Mouse (Mus musculus) cerebellum, postnatal 10 days (tissue): ENCODE data around the gene Pemt.

Experiments used
- DNase-seq, 2 experiments: peaks; one replicate each; pipeline ENCODE4 v3.0.0; 2021; ENCODE audit warnings: mixed read lengths in 2 of 2

The Pemt gene

DNA sequence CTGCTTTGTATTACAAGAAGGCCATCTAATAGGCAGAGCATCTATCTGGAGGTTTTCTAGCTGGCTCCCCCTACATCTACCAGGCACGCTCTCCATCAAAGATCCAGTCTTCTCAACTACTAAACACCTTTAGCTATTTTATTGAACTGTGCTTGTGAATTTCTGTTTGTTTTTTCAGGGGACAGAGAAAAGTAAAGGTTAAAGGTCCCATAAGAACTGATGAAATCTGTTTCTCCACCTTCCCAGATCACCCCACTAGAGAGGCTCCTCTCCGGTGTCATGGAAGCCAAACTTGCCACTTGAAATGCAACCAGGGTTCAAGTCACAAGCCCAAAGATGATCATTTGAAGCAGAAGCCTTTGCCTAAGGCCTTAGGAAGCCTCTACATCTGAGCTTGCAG is 2.6 kb upstream of the Pemt start:
- no peak for DNase-seq

DNA sequence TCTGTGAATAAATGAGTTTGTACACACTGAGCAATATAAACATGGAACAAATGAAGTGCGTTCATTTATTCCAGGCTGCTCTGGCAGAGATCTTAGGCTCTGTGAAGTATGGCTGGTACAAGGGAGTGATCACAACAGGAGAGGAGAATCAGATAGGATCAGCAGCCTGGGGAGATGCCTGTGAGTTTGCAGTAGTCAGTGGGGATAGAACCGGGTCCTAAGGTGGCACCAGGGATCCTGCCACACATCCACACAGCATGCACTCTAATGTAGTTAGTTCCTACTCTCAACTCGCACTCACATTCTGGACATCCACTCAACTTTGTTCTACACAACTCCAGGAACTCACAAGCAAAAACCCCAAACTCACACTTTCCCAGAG is 622 bp downstream of the Pemt start:
- no peak for DNase-seq

DNA sequence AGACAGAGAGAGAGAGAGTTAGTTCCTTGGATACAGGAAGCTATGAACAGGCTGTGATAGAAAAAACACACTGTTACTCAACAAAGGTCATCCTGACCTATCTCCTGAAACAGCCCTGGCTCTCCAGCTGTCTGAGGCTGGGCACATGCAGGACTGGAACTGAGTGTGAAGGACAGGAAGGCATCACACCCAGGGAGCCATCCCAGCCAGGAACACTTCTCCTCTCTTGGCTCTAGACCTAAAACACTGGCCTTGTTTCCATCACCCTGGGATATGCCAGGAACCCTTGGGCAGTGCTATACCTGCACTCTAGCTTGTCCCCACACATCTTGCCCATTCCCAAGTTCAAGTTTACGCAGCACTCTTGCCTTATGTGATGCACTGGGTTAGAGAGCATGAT is 1.5 kb downstream of the Pemt start:
- no peak for DNase-seq

DNA sequence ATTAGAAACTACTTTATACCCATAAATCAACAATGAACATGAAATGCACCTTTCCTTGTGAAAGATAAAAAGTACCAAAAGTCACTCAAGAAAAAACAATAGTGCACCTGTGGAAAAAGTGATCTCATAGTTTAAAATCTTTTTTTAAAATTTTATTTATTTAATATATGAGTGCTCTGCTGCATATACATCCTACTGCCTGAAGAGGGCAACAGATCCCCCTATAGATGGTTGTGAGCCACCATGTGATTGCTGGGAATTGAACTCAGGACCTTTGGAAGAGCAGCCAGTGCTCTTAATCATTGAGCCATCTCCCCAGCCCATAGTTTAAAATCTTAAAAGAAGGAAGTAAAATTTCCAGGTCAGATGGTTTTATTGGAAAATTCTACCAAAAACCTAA is 4.0 kb downstream of the Pemt start:
- DNase-seq, result no peak

DNA sequence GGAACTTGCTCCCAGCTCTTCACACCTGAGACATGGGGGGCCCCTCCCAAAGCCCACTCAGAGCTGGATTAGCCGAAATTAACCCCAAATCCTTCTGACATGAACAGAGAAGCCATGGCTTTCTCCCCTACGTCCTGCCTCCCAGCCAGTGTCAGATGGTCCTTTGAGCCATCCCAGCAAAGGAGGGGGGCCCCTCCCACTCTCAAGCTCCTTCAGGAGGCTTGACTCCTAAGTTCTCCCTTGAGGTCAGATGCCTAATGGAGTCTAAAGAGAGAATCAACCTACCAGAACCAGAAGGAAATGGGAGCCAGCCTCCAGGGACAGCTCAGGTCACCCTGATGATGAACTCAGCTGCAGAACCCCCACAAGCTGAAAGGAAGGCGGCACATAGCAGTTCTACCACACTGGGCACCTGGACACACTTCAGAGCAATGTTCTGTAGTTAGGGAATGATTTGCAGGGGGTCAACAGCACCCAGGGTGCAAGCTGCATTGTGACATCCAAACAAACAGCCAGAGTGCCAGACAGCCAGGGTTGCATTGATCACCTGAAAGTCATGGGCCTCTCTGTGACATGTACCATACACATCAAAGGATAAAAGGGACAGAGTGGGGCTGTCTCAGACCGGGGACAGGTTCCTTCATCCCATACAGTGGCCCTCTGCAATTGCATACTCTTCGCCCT is 9.6 kb downstream of the Pemt start:
- no peak for DNase-seq

DNA sequence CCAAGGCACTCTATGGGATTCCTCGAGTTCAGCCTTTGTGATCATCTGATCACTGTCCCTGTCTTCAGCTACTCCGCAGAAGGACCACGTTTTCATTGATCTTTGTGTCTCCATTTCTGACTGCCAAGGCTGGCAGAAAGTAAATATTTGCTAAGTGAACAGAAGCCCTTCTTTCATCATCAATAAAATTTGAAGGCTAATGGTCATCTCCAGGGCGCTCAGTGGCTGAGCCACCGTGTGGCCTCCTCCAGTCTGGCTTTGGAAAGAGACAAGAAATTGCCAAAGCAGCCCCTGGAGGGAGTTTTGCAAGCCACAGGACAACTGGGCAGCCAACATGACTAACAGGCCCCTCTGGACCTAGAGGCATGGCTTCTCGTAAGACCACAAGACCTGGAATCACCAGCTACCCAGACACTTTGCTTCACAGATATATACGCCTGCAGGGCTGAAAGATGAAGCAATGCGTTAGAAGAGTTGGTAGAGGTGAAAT is 11.3 kb downstream of the Pemt start:
- DNase-seq, result no peak

DNA sequence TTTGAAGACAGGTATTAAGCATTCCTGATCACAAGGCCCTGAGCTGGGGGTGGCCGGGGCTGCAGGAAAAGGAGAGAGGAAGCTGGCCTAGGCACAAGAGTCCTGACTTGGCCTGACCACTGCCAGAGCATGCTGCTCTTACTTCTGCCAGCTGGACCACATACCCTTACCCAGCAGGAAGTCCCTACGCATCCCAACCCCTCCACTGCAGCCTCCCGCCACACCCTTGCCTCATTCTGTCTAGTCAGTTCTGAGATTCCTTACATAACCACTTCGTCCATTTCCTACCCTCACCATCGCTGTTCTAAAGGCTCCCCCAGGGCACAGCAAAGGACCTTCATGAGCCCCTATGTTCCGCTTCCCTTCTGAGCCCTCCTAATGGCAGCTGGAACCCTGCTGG is 12.0 kb downstream of the Pemt start:
- DNase-seq, result peak; percentile 56 to 65

DNA sequence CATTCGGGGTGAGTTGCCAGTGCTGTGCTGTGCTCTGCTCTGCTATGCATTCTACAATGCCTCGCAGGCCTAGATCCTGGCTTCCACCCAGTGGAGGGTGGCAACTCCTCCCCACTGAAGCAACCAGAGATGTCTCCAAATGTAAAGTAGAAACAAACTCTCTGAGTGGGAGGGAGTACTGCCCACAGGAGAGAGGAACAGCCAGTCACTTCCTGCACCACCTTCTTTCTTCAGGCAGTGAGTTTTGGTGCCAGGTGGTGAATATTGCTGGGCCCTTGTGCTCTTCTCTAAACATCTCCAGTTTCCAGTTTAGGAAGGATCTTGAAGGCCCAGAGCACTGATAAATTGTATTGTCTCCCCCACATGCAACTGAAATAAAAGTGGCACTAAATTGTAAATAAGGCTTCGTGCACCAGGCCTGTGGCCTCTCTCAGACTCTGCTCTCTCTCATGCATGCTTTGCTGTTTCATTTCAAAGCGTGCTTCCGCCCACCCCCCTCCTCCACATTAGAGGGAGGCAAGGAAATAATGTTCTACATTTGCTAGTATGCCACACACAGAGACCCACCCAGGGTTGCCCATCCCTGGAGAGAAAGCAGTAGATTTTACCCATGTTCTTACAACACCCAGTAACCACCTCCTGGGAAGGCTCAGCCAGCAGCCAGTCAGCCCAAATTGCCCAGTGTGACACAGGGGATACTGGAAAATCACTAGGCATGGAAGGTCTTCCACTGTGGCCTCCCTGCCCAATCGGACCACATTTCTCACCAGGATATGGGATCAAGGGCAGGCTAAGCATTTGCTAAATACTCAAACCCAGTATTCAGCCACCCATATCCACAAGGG is 13.5 kb downstream of the Pemt start:
- DNase-seq, result no peak

DNA sequence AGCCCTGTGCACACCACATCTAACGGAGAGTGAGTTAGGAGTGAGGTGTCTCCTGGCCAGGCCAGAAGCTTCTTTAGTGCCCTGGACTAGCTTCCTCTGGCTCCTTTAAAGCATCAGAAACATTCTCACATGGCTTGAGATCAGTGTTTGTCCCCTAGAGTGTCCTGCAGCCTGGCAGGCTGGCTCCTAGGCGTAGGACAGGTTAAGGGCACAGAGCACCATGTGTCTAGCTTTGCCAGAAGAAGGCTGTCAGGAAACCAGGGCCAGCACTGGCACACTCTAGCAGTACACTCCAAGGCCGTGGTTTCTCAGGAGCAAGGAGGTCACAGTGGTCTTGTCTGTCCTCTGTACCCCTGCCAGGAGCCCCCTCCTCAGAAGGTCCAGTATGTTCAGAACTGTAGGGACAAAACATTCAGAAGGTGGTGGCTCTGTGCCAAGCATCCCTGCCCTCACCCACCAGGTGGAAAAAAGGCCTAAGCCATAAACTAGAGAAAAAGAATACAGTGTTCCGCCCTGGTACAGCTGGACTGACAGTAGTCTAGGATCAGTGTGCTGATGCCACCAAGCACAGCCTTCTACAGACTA is 15.4 kb downstream of the Pemt start:
- DNase-seq, result peak; percentile 52 to 56

DNA sequence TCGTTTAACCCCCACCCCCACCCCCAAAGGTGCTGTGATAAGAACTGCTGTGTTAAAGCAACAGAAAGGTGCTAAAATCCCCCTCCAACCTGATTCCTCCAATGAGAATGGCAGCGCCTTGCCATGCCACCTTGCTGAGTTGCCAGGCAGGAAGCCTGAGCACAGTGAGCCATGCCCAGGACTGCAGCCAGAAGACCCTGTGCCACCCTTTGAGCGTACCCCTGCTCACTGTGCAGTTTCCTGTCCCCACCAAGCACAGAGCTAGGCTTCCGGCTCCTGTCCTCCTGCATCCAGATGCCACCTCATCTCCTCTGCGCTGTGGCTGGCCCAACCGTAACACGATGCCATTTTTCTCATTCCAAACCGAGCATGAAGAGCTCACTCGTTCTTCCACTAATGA is 16.3 kb downstream of the Pemt start:
- peak; percentile 56 to 60 for DNase-seq

DNA sequence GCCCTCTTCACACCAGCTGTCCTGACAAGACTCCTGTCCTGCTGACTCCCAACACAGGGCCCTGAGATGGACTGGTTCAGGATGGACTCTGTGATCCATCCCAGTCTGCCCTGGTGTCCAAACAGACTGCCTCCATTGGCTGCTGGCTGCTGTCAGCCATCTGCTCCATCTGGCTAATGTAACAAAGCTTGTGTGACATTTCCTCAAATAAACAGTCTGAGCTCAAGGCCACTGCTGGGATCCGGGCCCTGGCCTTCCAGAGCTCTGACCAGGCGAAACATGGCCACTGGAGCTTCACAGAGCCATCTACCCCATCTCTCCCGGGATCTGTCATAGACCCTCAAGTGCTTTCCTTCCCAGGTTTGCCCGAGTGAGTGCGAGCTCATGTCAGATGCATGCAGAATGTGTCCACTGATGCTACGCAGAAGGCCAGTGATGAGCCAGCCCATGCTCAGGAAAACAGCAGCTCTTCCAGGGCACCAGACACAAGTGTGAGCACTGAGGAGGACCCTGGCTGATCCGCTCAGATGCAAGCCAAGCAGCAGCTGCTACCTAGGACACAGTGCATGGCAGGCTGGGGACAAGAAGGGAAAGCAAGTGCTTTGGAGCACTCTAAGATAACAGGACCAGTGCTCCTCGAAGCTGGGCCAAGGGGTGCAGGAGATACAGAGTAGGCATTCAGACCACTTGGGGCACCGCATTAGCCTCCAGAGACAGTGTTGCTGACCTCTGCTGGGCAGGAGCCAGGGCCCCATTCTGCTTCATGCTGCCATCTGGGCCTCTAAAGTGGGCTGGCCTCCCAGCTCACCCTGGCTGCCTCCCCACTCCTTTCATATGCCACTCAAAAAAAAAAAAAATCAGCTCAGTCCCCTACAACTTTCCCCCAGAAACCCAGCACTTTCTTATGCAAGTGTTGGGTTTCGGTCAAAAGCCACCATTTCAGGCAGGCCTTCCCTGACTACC is 18.1 kb downstream of the Pemt start:
- DNase-seq, result peak; percentile 86 to 91

DNA sequence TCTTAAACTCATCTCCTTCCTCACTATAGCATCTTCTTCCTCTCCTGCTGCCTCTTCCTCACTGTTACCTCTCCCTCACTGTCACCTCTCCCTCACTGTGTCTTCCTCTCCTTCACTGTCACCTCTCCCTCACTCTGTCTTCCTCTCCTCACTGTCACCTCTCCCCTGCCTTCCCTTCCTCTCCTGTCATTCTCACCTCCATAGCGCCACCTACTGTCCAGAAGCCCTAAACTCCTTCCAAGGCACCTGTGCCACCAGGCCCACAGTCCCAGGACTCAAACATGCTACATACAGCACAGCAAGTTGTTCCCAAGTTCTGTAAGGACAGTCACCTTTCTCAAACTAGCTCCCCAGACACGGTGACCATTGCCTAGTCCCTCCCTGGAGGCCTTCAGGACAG is 19.0 kb downstream of the Pemt start:
- peak; percentile 93 to 96 for DNase-seq

DNA sequence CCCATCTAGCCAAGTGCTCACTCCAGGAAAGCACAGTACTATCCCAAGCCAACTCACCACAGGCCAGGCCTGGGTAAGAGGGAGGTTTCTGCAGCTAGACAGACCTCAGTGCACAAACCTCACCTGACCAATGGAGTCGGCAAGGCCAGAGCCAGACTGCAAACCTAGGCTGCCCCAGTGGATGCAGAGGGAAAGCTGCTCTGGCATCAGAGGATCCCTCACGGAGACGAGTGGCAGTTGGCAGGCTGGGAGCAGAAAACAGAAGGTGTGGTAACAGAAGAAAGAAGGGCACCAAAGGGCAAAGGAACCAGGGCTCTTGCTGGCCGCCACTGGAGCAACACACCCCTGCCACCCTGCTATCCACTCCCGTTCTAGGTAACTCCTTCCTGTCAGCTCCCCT is 20.1 kb downstream of the Pemt start:
- DNase-seq, result peak; percentile 54 to 56

DNA sequence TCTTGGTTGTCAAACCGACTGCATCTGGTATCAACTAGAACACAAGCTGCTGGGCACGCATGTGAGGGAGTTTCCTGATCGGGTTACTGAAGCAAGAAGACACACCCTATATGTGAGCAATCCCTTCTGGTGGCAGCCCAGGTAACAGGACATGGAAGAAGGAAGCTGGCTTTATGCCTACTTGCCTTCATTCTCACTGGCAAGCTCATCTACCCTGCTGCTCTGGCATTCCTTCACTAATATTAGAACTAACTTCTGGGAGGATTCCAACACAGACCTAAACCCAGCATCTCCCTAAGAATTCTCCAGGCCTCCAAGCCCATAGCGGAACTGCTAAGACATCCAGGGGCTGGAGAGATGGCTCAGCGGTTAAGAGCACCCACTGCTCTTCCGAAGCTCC is 25.1 kb downstream of the Pemt start:
- peak; percentile 54 to 67 for DNase-seq

DNA sequence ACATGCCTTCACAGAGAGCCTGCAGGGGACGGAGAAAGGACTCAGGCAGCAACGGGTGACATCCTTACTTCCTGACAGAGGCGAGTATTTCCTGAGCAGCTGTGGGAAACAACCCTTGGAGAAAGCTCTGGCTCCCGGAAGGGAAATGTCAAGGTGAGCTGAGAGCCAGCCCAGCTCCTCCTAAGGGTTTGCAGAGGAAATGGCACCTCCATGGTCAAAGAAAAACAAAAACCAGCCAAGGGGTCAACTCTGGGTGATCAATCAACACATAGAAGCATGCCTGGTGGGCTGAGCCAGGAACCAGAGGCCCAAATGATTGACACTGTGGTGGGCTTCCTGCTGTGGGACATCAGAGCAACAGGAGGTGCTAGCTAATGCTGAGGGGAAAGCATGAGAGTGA is 29.6 kb downstream of the Pemt start:
- DNase-seq, result no peak

DNA sequence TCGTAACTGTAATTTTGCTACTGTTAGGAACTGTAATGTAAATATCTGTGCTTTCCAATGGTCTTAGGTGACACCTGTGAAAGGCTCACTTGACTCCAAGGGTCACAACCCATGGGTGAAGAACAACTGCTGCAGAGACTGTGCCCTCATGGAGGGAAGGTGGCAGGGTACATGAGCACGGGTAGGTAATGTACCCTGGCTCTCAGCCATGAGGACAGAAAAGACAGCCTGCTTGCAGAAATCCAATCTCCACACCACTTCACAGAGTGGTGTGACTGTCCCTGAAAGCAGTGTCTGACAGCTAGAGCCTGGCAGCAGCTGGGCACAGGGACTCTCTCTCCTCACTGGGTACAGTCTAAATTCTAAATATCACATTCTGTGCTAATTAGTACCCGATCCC is 34.8 kb downstream of the Pemt start:
- no peak for DNase-seq

DNA sequence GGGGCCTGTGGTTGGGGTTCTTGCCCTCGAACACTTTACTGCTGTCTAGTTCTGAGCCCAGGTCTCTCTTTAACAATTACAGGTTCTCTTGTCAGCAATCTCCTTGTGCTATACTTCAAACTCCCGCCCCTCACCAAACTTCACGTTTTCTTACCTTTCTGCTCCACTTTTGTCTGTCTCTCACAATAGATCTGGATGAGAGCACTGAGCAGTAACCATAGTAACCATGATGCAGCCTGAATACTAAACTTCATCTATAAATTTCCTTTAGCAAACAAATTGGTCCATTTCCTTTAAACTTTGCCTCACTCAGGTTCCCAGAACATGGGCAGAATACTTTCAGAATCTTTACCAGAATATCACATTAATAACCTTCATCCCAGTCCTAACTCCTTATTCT is 36.8 kb downstream of the Pemt start:
- DNase-seq, result no peak

DNA sequence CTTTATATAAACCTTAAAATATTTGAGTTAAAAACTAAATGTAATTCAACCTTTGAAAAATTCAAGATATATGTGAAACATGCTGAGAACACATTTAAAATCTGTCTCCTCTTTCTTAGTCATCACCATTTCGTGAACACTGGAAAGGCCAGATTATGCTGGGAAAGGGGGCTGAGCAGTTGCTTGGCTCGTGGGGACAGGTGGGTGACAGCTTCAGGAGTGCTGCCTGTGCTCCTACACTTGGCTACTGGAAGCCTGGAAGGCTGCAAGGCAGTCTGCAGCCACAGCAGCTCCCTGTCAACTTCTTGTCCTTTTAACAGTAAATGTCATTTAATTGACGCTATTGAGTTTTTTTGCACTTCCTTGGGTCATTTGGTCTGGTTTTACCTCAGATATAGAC is 40.4 kb downstream of the Pemt start:
- no peak for DNase-seq

DNA sequence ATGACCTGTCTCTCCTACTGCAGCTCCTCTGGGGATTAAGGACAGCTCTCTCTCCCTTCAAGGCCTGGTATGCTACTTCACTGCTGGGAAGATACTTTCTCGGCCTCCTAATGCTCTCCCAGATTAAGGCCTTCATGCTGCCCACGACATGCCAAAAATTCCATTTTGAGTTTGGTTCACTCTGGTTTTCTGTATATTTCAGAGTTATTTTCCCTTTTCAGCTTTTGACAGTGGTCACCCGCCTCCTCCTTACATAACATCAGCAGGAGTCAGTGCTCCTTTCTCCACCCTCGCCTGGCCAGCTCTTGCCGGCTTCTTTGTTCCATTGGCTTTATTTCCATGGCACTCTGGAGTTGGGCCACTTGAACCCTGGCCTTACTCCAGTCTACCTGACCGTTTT is 41.6 kb downstream of the Pemt start:
- no peak for DNase-seq

DNA sequence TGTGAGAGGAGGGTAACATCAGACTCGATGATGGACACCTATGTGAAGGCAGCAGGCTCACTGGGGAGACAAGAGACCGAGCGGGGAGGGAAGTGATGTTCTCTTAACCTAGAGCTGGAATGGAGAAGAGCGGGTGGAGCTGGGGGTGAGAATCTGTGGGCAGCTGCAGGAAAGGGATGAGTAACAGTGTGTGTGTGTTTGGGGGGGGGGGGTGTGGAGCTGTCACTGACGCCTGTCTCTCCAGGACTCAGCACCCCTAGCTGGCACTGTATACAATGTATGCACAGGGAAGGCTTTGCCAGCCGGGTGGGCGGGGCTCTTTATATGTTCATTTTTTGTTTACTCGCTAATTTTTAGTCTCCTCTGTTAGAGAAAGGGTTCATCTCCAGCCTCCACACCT is 42.5 kb downstream of the Pemt start:
- DNase-seq, result no peak

DNA sequence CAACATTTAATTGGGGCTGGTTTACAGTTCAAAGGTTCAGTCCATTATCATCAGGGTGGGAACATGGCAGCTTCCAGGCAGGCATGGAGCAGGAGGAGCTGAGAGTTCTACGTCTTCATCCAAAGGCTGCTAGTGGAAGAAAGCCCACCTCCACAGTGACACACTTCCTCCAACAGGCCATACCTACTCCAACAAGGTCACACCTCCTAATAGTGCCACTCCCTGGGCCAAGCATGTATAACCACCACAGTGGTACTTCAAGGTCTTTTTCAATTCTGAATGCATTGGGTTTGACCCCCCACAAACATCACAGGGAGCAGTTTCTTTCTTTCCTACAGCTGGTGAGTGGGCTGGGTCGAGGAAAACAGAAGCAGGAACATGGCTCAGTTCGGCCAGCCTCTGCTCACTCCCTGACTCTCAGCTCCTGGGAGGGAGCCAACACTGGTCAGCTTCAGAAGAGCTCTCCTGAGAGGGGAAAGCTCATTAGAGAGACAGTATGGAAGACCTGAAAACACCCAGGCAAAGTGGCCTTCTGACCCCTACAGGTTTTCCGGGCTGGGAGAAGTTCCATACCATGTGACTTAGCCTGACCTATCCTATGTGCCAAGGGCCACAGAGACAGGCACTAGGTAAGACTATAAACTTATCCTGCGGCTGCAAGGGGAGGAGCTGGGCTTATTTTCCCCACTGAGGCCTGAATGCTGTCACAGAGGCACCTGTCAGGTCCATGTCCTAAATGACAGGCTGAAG is 44.9 kb downstream of the Pemt start:
- peak in 1 of 2 experiments; percentile 19 for DNase-seq

DNA sequence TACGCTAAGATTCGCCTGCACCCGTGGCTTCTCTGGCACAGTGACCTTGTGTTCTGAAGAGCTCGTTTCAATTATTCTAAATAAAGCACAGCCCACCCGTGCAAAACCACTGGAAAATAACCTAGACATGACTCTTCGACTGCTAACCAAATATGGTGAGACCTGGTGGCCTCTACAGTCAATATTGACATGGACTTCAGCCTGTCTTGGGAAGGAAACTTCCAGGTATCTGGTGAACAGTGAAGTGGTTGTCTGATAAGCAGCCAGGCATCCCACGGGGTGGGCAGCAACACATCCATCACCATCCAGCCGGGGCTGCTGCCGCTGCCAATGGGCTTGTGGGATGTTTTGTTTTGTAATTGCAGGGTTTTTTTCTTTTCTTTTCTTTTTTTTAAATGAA is 52.0 kb downstream of the Pemt start:
- no peak for DNase-seq
